In the genomic region with DNA sequence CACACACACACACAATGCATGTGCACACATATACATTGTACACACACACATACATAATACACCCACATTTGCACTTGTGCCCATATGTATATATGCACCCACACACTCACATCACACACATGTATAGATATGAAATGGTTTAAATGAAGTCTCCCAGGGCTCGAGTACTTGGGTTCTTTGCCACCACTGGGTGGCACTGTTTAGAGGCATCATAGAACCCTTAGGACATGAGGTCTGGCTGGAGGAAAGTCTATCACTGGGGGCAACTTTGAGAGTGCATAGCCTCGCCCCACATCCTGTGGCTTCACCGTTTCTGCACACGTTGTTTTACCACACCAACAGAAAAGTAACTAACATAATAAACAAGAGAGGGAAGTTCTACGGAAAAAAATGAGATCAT, we compare ENCODE assay signal across 10 mouse cellular contexts.
DNase-seq lines count a peak whose midpoint lies in the region; ATAC-seq and TF ChIP-seq lines count a peak whose summit lies in the region.
"Had no signal": no experiment of that assay in that cellular context is flagged by ENCODE, and none has a peak within 500 bp of the region (broad histone marks: within the 10 kb centered on the region; RNA-seq: fewer than 3 reads in every experiment).

No protein-coding gene starts in this region.

- no peak overlapping the region for H3K27ac ChIP-seq in heart, embryonic 11.5 days (ENCODE audit: low read depth, low read length)
- H3K27ac ChIP-seq in cortical plate, adult 2 months (ENCODE audit: insufficient read depth, low read length), result no peak overlapping the region
- H3K27ac ChIP-seq: embryonic facial prominence, embryonic 15.5 days; limb, embryonic 13.5 days had no signal

- no peak for ATAC-seq in heart, embryonic 11.5 days (replicated peaks; ENCODE audit: insufficient number of reproducible peaks, low FRiP score, low TSS enrichment)

- DNase-seq in heart, postnatal 36 days, result peak; percentile 9 to 17
- peak; percentile 12 for DNase-seq in urinary bladder, postnatal 25 days (ENCODE audit: low spot score)
- no peak for DNase-seq in urinary bladder, adult 2 months (ENCODE audit: low spot score)
- peak; percentile 59 for DNase-seq in retina, postnatal 1 day
- DNase-seq in gastrocnemius, postnatal 25 days, result no peak
- no peak for DNase-seq in urinary bladder, adult 18-20 months (ENCODE audit: low spot score in 2 of 2)

- no peak overlapping the region for H3K4me2 ChIP-seq in heart, embryonic 11.5 days
- H3K4me2 ChIP-seq: embryonic facial prominence, embryonic 15.5 days; limb, embryonic 13.5 days had no signal

- 41% methylated on average over 5 of the region's 5 CpGs for WGBS in heart, embryonic 11.5 days (ENCODE audit: insufficient replicate concordance)

- no peak overlapping the region for H3K4me3 ChIP-seq in heart, embryonic 11.5 days (ENCODE audit: low read depth, low read length)
- H3K4me3 ChIP-seq in cortical plate, adult 2 months (ENCODE audit: insufficient read depth, low read length), result no peak overlapping the region
- H3K4me3 ChIP-seq: embryonic facial prominence, embryonic 15.5 days; limb, embryonic 13.5 days had no signal

- H3K9ac ChIP-seq in heart, embryonic 11.5 days (ENCODE audit: low read depth, low read length), result no peak overlapping the region
- H3K9ac ChIP-seq: embryonic facial prominence, embryonic 15.5 days; limb, embryonic 13.5 days had no signal

- H3K36me3 ChIP-seq in heart, embryonic 11.5 days (ENCODE audit: control insufficient read depth, insufficient read depth, low read length), result no peaks in the 10 kb centered on the region
- H3K36me3 ChIP-seq: embryonic facial prominence, embryonic 15.5 days had no signal

- H3K27me3 ChIP-seq in heart, embryonic 11.5 days (ENCODE audit: control insufficient read depth, insufficient read depth, low read length), result no peaks in the 10 kb centered on the region
- H3K27me3 ChIP-seq: embryonic facial prominence, embryonic 15.5 days; limb, embryonic 13.5 days had no signal

- peak; percentile 60 for TF ChIP-seq CTCF in cortical plate, adult 2 months (IDR thresholded peaks at IDR 0.05; ENCODE audit: extremely low read depth, insufficient read depth, low read length)

- H3K9me3 ChIP-seq in heart, embryonic 11.5 days (replicated peaks; ENCODE audit: control insufficient read depth, low read length), result no peaks in the 10 kb centered on the region
- H3K9me3 ChIP-seq: embryonic facial prominence, embryonic 15.5 days; limb, embryonic 13.5 days had no signal

- intact Hi-C loops in heart, postnatal 36 days (cut with DNase I), result loop anchor here (5.0 kb wide), 1 partner anchor 560 kb away; no protein-coding TSS in a partner anchor

- no peak for TF ChIP-seq POLR2A in cortical plate, adult 2 months (IDR thresholded peaks at IDR 0.05; ENCODE audit: extremely low read depth, insufficient read depth, low read length)

- H3K4me1 ChIP-seq in heart, embryonic 11.5 days (ENCODE audit: control insufficient read depth, insufficient read depth, low read length), result no peaks in the 10 kb centered on the region
- no peaks in the 10 kb centered on the region for H3K4me1 ChIP-seq in cortical plate, adult 2 months (ENCODE audit: control insufficient read depth, insufficient read depth, low read length)
- H3K4me1 ChIP-seq: embryonic facial prominence, embryonic 15.5 days had no signal

Comparison
In these comparisons a context has a peak if more than half of its experiments do, and no peak if none do; other contexts are left out.
1. DNase-seq: peak in heart, postnatal 36 days (2 of 2), urinary bladder, postnatal 25 days (single experiment) and retina, postnatal 1 day (single experiment); none in urinary bladder, adult 2 months (single experiment), gastrocnemius, postnatal 25 days (single experiment) and urinary bladder, adult 18-20 months (0 of 2).